Mouse (Mus musculus): ENCODE measurements around the gene Klf1. TPM values are rescaled to one million over a fixed set of nuclear protein-coding genes. Genes with fewer than 3 reads are reported as not detected.
"Not testable (repeated sequence)": the region's sequence is repeated elsewhere in the genome, so short reads cannot be mapped to it uniquely, and the experiment has no call there.

Klf1 gene
- polyA plus RNA-seq, 1 experiment, result 0.31 TPM

DNA sequence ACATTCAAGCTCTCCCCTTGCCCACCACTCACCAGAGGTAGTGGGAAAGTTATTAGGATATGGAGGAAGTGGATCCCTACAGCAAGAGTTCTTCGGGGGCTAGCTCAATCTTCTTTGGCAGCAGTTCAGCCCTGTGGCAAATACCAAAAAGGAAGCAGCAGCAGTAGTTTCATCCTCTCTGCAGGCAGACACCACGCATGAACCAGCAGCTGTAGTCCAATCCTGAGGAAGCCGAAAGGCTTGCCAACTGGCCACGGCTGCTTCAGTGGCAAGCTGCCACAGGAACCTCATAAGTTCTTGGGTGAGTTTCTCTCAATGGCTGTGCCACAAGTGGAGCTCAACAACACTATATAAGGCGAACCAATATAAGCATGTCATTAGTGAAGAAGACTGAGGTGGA, 5.8 kb upstream of the Klf1 start:
- WGBS, result 23% methylated on average over 5 of the region's 5 CpGs
- Histone ChIP-seq H3K27me3 (ENCODE audit: control insufficient read depth, insufficient read depth, low read length) (no peaks in the 10 kb centered on the region), H3K4me1 (ENCODE audit: control insufficient read depth, insufficient read depth, low read length) (peaks cover 8% of the 10 kb centered on the region; the same call in 1 of the 2 replicates), H3K27ac (ENCODE audit: insufficient read depth, low read length) (no peak overlapping the region), H3K4me3 (replicated peaks; ENCODE audit: insufficient read depth, low read depth, low read length) (no peak overlapping the region)
- no peak for TF ChIP-seq POLR2A (IDR thresholded peaks at IDR 0.05; ENCODE audit: borderline replicate concordance, insufficient read depth, low read length)
- no peak for TF ChIP-seq CTCF (IDR thresholded peaks at IDR 0.05; ENCODE audit: borderline replicate concordance, insufficient read depth, low read depth, low read length)
- DNase-seq, result no peak

DNA sequence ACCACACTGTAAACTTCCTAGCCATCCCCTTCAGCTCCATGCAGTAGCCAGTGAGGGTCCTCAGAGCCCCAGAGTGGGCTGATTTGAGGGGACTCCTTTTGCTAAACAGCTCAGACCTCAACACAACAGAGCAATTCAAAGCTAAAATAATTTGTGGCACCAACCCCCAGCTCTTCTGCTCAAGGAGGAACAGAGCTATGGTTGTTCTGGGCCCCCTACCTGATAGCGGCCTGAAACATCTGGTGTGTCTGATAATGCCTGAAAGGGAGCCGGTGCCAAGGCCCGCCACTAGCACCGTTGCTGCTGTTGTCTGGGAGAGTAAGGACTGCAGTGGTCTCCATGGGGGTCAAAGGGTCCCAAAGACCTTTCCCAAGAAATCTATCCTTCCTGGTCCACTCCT, 657 bp upstream of the Klf1 start:
- peaks cover 2% of the 10 kb centered on the region; the same call in 1 of the 2 replicates for H3K4me1 ChIP-seq (ENCODE audit: control insufficient read depth, insufficient read depth, low read length)
- 64% methylated on average over 4 of the region's 4 CpGs for WGBS
- DNase-seq, result no peak
- H3K4me3 ChIP-seq (replicated peaks; ENCODE audit: insufficient read depth, low read depth, low read length), result no peak overlapping the region
- H3K27ac ChIP-seq (ENCODE audit: insufficient read depth, low read length), result no peak overlapping the region
- no peaks in the 10 kb centered on the region for H3K27me3 ChIP-seq (ENCODE audit: control insufficient read depth, insufficient read depth, low read length)
- TF ChIP-seq CTCF (IDR thresholded peaks at IDR 0.05; ENCODE audit: borderline replicate concordance, insufficient read depth, low read depth, low read length), result no peak
- TF ChIP-seq POLR2A (IDR thresholded peaks at IDR 0.05; ENCODE audit: borderline replicate concordance, insufficient read depth, low read length), result no peak

DNA sequence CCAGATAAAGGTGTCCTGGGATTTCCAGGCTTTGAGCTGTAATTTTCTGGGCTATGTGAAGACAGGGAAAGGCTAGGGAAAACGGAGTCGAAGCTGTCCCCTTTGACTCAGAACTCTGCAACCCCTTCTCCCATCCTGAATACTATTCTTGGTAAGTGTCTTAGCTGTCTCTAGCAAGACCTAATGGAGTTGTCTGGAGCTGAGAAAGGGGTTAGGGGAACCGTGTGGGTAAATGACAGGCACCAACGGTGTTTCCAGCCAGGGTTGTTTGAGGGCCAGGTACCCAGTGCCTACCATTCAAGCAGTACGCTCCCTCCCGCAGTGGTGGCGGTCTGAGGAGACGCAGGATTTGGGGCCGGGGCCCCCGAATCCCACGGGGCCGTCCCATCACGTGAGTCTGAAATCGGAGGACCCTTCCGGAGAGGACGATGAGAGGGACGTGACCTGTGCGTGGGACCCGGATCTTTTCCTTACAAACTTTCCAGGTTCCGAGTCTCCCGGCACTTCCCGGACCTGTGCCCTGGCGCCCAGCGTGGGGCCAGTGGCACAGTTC, 715 bp downstream of the Klf1 start:
- DNase-seq, result peak in 1 of 2 experiments; percentile 37
- WGBS, result 5% methylated on average over 24 of the region's 24 CpGs
- peaks cover 2% of the 10 kb centered on the region; the same call in 1 of the 2 replicates for H3K4me1 ChIP-seq (ENCODE audit: control insufficient read depth, insufficient read depth, low read length)
- H3K27ac ChIP-seq (ENCODE audit: insufficient read depth, low read length), result no peak overlapping the region
- H3K4me3 ChIP-seq (replicated peaks; ENCODE audit: insufficient read depth, low read depth, low read length), result peak overlapping the region; percentile 57
- H3K27me3 ChIP-seq (ENCODE audit: control insufficient read depth, insufficient read depth, low read length), result no peaks in the 10 kb centered on the region
- TF ChIP-seq CTCF (IDR thresholded peaks at IDR 0.05; ENCODE audit: borderline replicate concordance, insufficient read depth, low read depth, low read length) (0 out of 2 replicates have a peak, but pooled peaks have one; percentile 5), POLR2A (IDR thresholded peaks at IDR 0.05; ENCODE audit: borderline replicate concordance, insufficient read depth, low read length) (no peak)

DNA sequence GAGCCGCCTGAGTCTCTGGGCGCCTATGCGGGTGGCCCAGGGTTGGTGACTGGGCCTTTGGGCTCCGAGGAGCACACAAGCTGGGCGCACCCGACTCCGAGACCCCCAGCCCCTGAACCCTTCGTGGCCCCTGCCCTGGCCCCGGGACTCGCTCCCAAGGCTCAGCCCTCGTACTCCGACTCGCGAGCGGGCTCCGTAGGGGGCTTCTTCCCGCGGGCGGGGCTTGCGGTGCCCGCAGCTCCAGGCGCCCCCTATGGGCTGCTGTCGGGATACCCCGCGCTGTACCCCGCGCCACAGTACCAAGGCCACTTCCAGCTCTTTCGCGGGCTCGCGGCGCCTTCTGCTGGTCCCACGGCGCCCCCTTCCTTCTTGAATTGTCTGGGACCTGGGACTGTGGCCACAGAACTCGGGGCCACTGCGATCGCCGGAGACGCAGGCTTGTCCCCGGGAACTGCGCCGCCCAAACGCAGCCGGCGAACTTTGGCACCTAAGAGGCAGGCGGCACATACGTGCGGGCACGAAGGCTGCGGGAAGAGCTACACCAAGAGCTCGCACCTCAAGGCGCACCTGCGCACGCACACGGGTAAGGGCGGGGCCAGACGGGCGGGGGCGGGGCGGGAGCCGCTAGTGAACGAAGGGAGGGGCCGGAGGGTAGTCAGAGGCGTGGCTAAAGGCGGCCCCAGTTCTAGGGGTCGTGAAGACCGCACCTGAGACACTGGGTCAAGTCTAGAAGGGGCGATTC, 1.4 kb downstream of the Klf1 start:
- Histone ChIP-seq H3K27ac (ENCODE audit: insufficient read depth, low read length) (peak overlapping the region; percentile 81), H3K4me3 (replicated peaks; ENCODE audit: insufficient read depth, low read depth, low read length) (peak overlapping the region; percentile 57), H3K27me3 (ENCODE audit: control insufficient read depth, insufficient read depth, low read length) (no peaks in the 10 kb centered on the region), H3K4me1 (ENCODE audit: control insufficient read depth, insufficient read depth, low read length) (peaks cover 2% of the 10 kb centered on the region; the same call in 1 of the 2 replicates)
- peak; percentile 94 to 97 for DNase-seq
- TF ChIP-seq POLR2A (IDR thresholded peaks at IDR 0.05; ENCODE audit: borderline replicate concordance, insufficient read depth, low read length), result peak; percentile 82
- TF ChIP-seq CTCF (IDR thresholded peaks at IDR 0.05; ENCODE audit: borderline replicate concordance, insufficient read depth, low read depth, low read length), result peak; percentile 64
- 1% methylated on average over 68 of the region's 68 CpGs for WGBS

DNA sequence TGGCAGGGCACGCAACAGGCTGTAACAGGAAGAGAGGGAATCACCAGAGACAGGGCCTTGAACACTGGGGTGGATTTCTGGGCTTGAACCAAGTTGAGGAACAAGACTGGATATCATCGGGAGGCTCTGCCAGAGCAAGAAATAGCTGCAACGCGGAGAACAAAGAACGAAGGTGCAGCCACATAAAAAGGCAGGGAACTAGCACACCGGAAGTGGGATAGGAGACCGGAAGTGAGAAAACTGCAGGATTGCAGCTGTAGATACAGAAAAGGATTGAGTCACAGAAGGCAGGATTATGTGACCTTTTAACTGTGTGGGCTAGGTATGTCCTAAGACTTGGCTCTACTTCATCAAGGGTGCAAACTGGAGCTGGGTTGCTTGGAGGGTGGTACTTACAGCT, 2.6 kb downstream of the Klf1 start:
- DNase-seq, result no peak
- TF ChIP-seq CTCF (IDR thresholded peaks at IDR 0.05; ENCODE audit: borderline replicate concordance, insufficient read depth, low read depth, low read length), result no peak
- H3K4me1 ChIP-seq (ENCODE audit: control insufficient read depth, insufficient read depth, low read length), result peaks cover 4% of the 10 kb centered on the region; the same call in 1 of the 2 replicates
- no peak overlapping the region for H3K27ac ChIP-seq (ENCODE audit: insufficient read depth, low read length)
- H3K4me3 ChIP-seq (replicated peaks; ENCODE audit: insufficient read depth, low read depth, low read length), result no peak overlapping the region
- 86% methylated on average over 7 of the region's 7 CpGs for WGBS
- no peaks in the 10 kb centered on the region for H3K27me3 ChIP-seq (ENCODE audit: control insufficient read depth, insufficient read depth, low read length)

DNA sequence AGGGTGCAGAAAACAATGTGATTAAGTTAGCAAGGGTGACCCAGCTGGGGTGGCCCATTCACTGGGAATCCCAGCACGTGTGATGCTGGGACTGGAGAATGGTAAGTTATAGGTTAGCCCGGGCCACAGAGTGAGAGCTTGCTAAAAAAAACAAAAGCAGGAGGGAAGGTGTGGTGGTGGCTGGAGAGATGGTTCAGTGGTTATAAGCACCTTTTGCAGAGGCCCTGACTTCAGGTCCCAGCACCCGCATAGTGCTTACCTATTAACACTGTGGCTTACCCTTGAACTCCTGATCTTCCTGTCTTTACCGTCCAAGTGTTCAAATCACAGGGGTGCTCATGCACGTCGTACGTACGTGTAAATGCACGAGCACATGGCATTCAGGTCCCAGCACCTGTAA, 5.3 kb downstream of the Klf1 start:
- Histone ChIP-seq H3K4me3 (replicated peaks; ENCODE audit: insufficient read depth, low read depth, low read length) (no peak overlapping the region), H3K27ac (ENCODE audit: insufficient read depth, low read length) (no peak overlapping the region), H3K27me3 (ENCODE audit: control insufficient read depth, insufficient read depth, low read length) (no peaks in the 10 kb centered on the region), H3K4me1 (ENCODE audit: control insufficient read depth, insufficient read depth, low read length) (peaks cover 26% of the 10 kb centered on the region)
- 91% methylated on average over 9 of the region's 9 CpGs for WGBS
- no peak for DNase-seq
- TF ChIP-seq CTCF (IDR thresholded peaks at IDR 0.05; ENCODE audit: borderline replicate concordance, insufficient read depth, low read depth, low read length), result no peak
- TF ChIP-seq POLR2A (IDR thresholded peaks at IDR 0.05; ENCODE audit: borderline replicate concordance, insufficient read depth, low read length), result no peak

DNA sequence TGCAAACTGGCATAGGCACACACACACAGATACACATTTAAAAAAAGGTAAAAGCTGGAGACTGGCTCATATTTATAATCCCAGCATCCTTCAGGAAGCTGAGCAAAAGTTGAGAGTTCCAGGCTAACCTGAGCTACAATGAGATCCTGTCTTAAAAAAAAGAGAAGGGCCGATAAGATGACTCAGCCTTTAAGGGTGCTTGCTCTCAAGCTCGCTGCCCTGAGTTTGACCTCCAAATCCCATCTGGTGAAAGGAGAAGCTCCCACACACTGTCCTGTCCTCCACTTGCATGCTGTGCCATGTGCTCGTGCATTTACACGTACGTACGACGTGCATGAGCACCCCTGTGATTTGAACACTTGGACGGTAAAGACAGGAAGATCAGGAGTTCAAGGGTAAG, 5.8 kb downstream of the Klf1 start:
- no peak for DNase-seq
- Histone ChIP-seq H3K4me3 (replicated peaks; ENCODE audit: insufficient read depth, low read depth, low read length) (no peak overlapping the region), H3K27me3 (ENCODE audit: control insufficient read depth, insufficient read depth, low read length) (no peaks in the 10 kb centered on the region), H3K4me1 (ENCODE audit: control insufficient read depth, insufficient read depth, low read length) (peaks cover 29% of the 10 kb centered on the region), H3K27ac (ENCODE audit: insufficient read depth, low read length) (no peak overlapping the region)
- TF ChIP-seq CTCF (IDR thresholded peaks at IDR 0.05; ENCODE audit: borderline replicate concordance, insufficient read depth, low read depth, low read length) (no peak), POLR2A (IDR thresholded peaks at IDR 0.05; ENCODE audit: borderline replicate concordance, insufficient read depth, low read length) (no peak)
- WGBS, result 82% methylated on average over 8 of the region's 8 CpGs

DNA sequence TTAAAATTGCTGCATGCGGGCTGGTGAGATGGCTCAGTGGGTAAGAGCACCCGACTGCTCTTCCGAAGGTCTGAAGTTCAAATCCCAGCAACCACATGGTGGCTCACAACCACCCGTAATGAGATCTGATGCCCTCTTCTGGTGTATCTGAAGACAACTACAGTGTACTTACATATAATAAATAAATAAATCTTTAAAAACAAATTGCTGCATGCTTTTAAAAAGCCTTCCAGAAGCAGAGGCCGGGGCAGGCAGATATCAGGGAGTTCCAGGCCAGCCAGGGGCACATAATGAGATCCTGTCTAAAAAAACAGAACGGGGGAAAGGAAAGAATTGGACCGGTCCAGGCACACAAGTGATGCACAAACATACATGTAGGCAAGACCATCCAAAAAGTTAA, 6.3 kb downstream of the Klf1 start:
- H3K27ac ChIP-seq (ENCODE audit: insufficient read depth, low read length); H3K27me3 ChIP-seq (ENCODE audit: control insufficient read depth, insufficient read depth, low read length); H3K4me3 ChIP-seq (replicated peaks; ENCODE audit: insufficient read depth, low read depth, low read length); DNase-seq: not testable (repeated sequence)
- 22% methylated on average over 7 of the region's 7 CpGs for WGBS
- H3K4me1 ChIP-seq (ENCODE audit: control insufficient read depth, insufficient read depth, low read length), result peaks cover 33% of the 10 kb centered on the region

All from cerebellum, adult 2 months (tissue).